In the genomic region with DNA sequence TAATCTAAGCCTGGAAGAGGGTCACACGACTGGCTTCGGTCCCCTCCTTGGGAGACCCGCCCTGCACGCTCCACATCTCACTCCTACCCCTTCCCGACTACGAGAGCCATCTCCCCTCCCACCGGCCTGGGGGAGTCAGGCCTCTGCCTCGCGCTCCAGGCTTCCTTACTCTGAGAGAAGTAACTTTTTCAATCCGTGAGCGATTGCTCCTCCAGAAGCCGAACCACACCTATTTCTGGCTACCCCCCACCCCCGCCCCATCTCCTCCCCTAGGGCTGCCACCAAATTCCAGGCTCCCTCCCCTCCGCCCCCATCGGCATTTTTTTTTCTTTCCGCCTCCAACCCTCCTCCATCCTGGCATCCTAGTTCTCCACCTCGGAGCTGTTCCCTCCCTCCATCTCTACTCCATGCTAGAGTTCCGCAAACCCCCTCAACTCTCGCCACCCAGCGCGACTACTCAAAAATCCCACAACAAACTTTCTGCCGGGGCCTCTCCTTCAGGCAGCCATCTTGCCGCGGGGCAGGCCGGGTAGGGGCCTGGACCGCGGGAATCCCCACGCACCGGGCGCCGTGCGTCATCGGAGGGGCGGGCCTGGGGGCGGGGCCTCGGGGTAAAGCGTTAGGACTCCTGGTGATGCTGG, we compare ENCODE assay signal across 8 mouse cellular contexts. TPM values are rescaled to one million over a fixed set of nuclear protein-coding genes. Genes with fewer than 3 reads are reported as not detected.
DNase-seq lines count a peak whose midpoint lies in the region; ATAC-seq and TF ChIP-seq lines count a peak whose summit lies in the region.

Gene Tjap1 (minus strand): TSS at position 544 of the 641 bp plus-strand sequence.

- peak within 1 kb of the TSS; percentile 95 for H3K4me2 ChIP-seq in heart, embryonic 13.5 days
- H3K4me2 ChIP-seq in kidney, postnatal 0 days (ENCODE audit: low read length) = peak within 1 kb of the TSS; percentile 95
- H3K4me2 ChIP-seq in liver, embryonic 15.5 days = peak within 1 kb of the TSS; percentile 95
- H3K4me2 ChIP-seq in neural tube, embryonic 11.5 days (ENCODE audit: low read depth) = peak within 1 kb of the TSS; percentile 91
- H3K4me2 ChIP-seq in stomach, embryonic 16.5 days (ENCODE audit: low read depth, low read length) = peak within 1 kb of the TSS; percentile 77

- WGBS in heart, embryonic 13.5 days = under 1% methylated on average over 37 of the region's 37 CpGs
- WGBS in kidney, postnatal 0 days = under 1% methylated on average over 37 of the region's 37 CpGs
- WGBS in liver, embryonic 15.5 days (ENCODE audit: insufficient replicate concordance) = under 1% methylated on average over 37 of the region's 37 CpGs
- WGBS in neural tube, embryonic 11.5 days = under 1% methylated on average over 37 of the region's 37 CpGs
- WGBS in stomach, embryonic 16.5 days = under 1% methylated on average over 37 of the region's 37 CpGs

- no peak for TF ChIP-seq CTCF in E14TG2a.4 (conservative IDR thresholded peaks at IDR 0.05; ENCODE audit: low read length)
- TF ChIP-seq CTCF in kidney, postnatal 0 days (IDR thresholded peaks at IDR 0.05; ENCODE audit: low read depth) = no peak

- no peaks in the 10 kb centered on the region for H3K9me3 ChIP-seq in E14TG2a.4 (ENCODE audit: low read length)
- no peaks in the 10 kb centered on the region for H3K9me3 ChIP-seq in heart, embryonic 13.5 days
- H3K9me3 ChIP-seq in kidney, postnatal 0 days (replicated peaks; ENCODE audit: low read length) = no peaks in the 10 kb centered on the region
- no peaks in the 10 kb centered on the region for H3K9me3 ChIP-seq in liver, embryonic 15.5 days (replicated peaks)
- no peaks in the 10 kb centered on the region for H3K9me3 ChIP-seq in neural tube, embryonic 11.5 days (ENCODE audit: control insufficient read depth, low read length)
- H3K9me3 ChIP-seq in stomach, embryonic 16.5 days (replicated peaks; ENCODE audit: control insufficient read depth, low read length) = no peaks in the 10 kb centered on the region

- H3K27ac ChIP-seq in heart, embryonic 13.5 days (replicated peaks) = peak within 1 kb of the TSS; percentile 96
- H3K27ac ChIP-seq in kidney, postnatal 0 days = peak within 1 kb of the TSS; percentile 90
- peak within 1 kb of the TSS; percentile 77 for H3K27ac ChIP-seq in liver, embryonic 15.5 days (replicated peaks)
- H3K27ac ChIP-seq in neural tube, embryonic 11.5 days (ENCODE audit: low read depth, low read length) = peak within 1 kb of the TSS; percentile 58; the same call in 1 of the 2 replicates
- H3K27ac ChIP-seq in stomach, embryonic 16.5 days (ENCODE audit: low read length) = peak within 1 kb of the TSS; percentile 93

- peak within 1 kb of the TSS; percentile 87 for H3K4me3 ChIP-seq in E14TG2a.4 (replicated peaks; ENCODE audit: low read length)
- H3K4me3 ChIP-seq in heart, embryonic 13.5 days = peak within 1 kb of the TSS; percentile 85
- H3K4me3 ChIP-seq in kidney, postnatal 0 days (replicated peaks; ENCODE audit: low read depth, low read length) = peak within 1 kb of the TSS; percentile 61
- H3K4me3 ChIP-seq in liver, embryonic 15.5 days (replicated peaks) = peak within 1 kb of the TSS; percentile 80
- H3K4me3 ChIP-seq in neural tube, embryonic 11.5 days (ENCODE audit: low read depth, low read length) = peak within 1 kb of the TSS; percentile 76
- peak within 1 kb of the TSS; percentile 65 for H3K4me3 ChIP-seq in stomach, embryonic 16.5 days (replicated peaks; ENCODE audit: low read length)

- peak within 1 kb of the TSS; percentile 89 for H3K9ac ChIP-seq in heart, embryonic 13.5 days
- peak within 1 kb of the TSS; percentile 83 for H3K9ac ChIP-seq in kidney, postnatal 0 days (ENCODE audit: low read depth, low read length)
- peak within 1 kb of the TSS; percentile 81 for H3K9ac ChIP-seq in liver, embryonic 15.5 days
- H3K9ac ChIP-seq in neural tube, embryonic 11.5 days (ENCODE audit: low read length) = peak within 1 kb of the TSS; percentile 73
- H3K9ac ChIP-seq in stomach, embryonic 16.5 days (ENCODE audit: low read length) = peak within 1 kb of the TSS; percentile 83

- H3K27me3 ChIP-seq in E14TG2a.4 (ENCODE audit: insufficient read depth, low read length) = no peaks in the 10 kb centered on the region
- no peaks in the 10 kb centered on the region for H3K27me3 ChIP-seq in heart, embryonic 13.5 days (replicated peaks)
- H3K27me3 ChIP-seq in kidney, postnatal 0 days (ENCODE audit: insufficient read depth, low read length) = no peaks in the 10 kb centered on the region
- H3K27me3 ChIP-seq in liver, embryonic 15.5 days = peaks cover 8% of the 10 kb centered on the region
- no peaks in the 10 kb centered on the region for H3K27me3 ChIP-seq in neural tube, embryonic 11.5 days (ENCODE audit: control insufficient read depth, insufficient read depth, low read length)
- no peaks in the 10 kb centered on the region for H3K27me3 ChIP-seq in stomach, embryonic 16.5 days (ENCODE audit: control insufficient read depth, insufficient read depth, low read length)

- peaks cover 42% of the 10 kb centered on the region for H3K36me3 ChIP-seq in E14TG2a.4 (ENCODE audit: insufficient read depth, low read length)
- H3K36me3 ChIP-seq in heart, embryonic 13.5 days = peaks cover 34% of the 10 kb centered on the region
- H3K36me3 ChIP-seq in kidney, postnatal 0 days (ENCODE audit: insufficient read depth, low read length) = 0 out of 2 replicates have a peak, but pooled peaks cover 4% of the 10 kb centered on the region
- H3K36me3 ChIP-seq in liver, embryonic 15.5 days (replicated peaks) = peaks cover 30% of the 10 kb centered on the region
- H3K36me3 ChIP-seq in neural tube, embryonic 11.5 days (ENCODE audit: control insufficient read depth, insufficient read depth, low read length) = no peaks in the 10 kb centered on the region
- peaks cover 4% of the 10 kb centered on the region; the same call in 1 of the 2 replicates for H3K36me3 ChIP-seq in stomach, embryonic 16.5 days (ENCODE audit: control insufficient read depth, insufficient read depth, low read length)

- peak; percentile 87 for ATAC-seq in heart, embryonic 13.5 days (ENCODE audit: extremely low read depth, insufficient number of reproducible peaks, low FRiP score, low TSS enrichment)
- ATAC-seq in kidney, postnatal 0 days (replicated peaks; ENCODE audit: low FRiP score, low read depth) = peak; percentile 96
- peak; percentile 91 for ATAC-seq in liver, embryonic 15.5 days (ENCODE audit: insufficient read depth)
- peak; percentile 92 for ATAC-seq in neural tube, embryonic 11.5 days (ENCODE audit: insufficient read depth, low FRiP score, low TSS enrichment)
- ATAC-seq in stomach, embryonic 16.5 days (ENCODE audit: insufficient read depth, low FRiP score) = peak; percentile 98

- DNase-seq in c-Kit-negative CD71-positive TER-119-positive erythroid progenitor cells, embryonic 14.5 days (ENCODE audit: low read depth, low spot score) = peak; percentile 75
- peak; percentile 57 for DNase-seq in fibroblast of lung, adult 2 months (ENCODE audit: low read depth)
- DNase-seq in kidney, postnatal 0 days (ENCODE audit: low spot score) = peak; percentile 93
- DNase-seq in neural tube, embryonic 11.5 days (ENCODE audit: low spot score) = peak; percentile 94

- H3K4me1 ChIP-seq in E14TG2a.4 (replicated peaks; ENCODE audit: low read depth, low read length) = peaks cover 78% of the 10 kb centered on the region
- H3K4me1 ChIP-seq in heart, embryonic 13.5 days = peaks cover 36% of the 10 kb centered on the region
- H3K4me1 ChIP-seq in kidney, postnatal 0 days (replicated peaks; ENCODE audit: insufficient read depth, low read length) = peaks cover 9% of the 10 kb centered on the region; the same call in 1 of the 2 replicates
- H3K4me1 ChIP-seq in liver, embryonic 15.5 days (replicated peaks) = peaks cover 20% of the 10 kb centered on the region
- peaks cover 10% of the 10 kb centered on the region for H3K4me1 ChIP-seq in neural tube, embryonic 11.5 days (ENCODE audit: control insufficient read depth, insufficient read depth, low read length)
- H3K4me1 ChIP-seq in stomach, embryonic 16.5 days (ENCODE audit: control insufficient read depth, insufficient read depth, low read length) = peaks cover 17% of the 10 kb centered on the region

RNA-seq across cellular contexts. Expression of gene Tjap1, which starts in this region (rescaled TPM):
- 35.7 and 37.1 TPM in 2 replicates for polyA plus RNA-seq in heart, embryonic 13.5 days (2015; fragmentation: Nextera tagmentation; extraction: Ambion mirVana)
- polyA plus RNA-seq in kidney, postnatal 0 days (2015; fragmentation: Nextera tagmentation; extraction: Ambion mirVana) = 28.2 and 28.4 TPM in 2 replicates
- 9.8 and 10.5 TPM in 2 replicates for polyA plus RNA-seq in liver, embryonic 15.5 days (2015; fragmentation: Nextera tagmentation; extraction: Ambion mirVana)
- 47.6 and 48.8 TPM in 2 replicates for polyA plus RNA-seq in neural tube, embryonic 11.5 days (2014; fragmentation: Nextera tagmentation; extraction: Ambion mirVana)
- 36.8 and 38.9 TPM in 2 replicates for polyA plus RNA-seq in stomach, embryonic 16.5 days (2015; fragmentation: Nextera tagmentation; extraction: Ambion mirVana)

Comparison
In these comparisons a context has a peak if more than half of its experiments do, and no peak if none do; other contexts are left out.
1. Peak in every context shown above with its lines: DNase-seq, ATAC-seq, H3K4me3 ChIP-seq and H3K27ac ChIP-seq.